ENCODE assay signal across 7 mouse cellular contexts in genomic region chr11:69395235-69395633, GRCm38 (mm10). TPM values are rescaled to one million over a fixed set of nuclear protein-coding genes. Genes with fewer than 3 reads are reported as not detected.
A peak's percentile ranks its signal among the peaks of the same experiment; 100 is the strongest.
DNase-seq lines count a peak whose midpoint lies in the region; ATAC-seq and TF ChIP-seq lines count a peak whose summit lies in the region.
"Not testable (repeated sequence)": the region's sequence is repeated elsewhere in the genome, so short reads cannot be mapped to it uniquely, and the experiment has no call there.

Gene Naa38 (plus strand): TSS chr11:69395487.
Gene Cyb5d1 (minus strand): TSS chr11:69395631.

- H3K9ac ChIP-seq in embryonic facial prominence, embryonic 14.5 days (ENCODE audit: low read depth, low read length), result peak within 1 kb of the TSS; percentile 85
- H3K9ac ChIP-seq in heart, adult 2 months (ENCODE audit: low read depth, low read length), result peak within 1 kb of the TSS; percentile 86
- H3K9ac ChIP-seq in limb, embryonic 13.5 days, result peak within 1 kb of the TSS; percentile 85
- peak within 1 kb of the TSS; percentile 73 for H3K9ac ChIP-seq in midbrain, embryonic 15.5 days

- H3K4me1 ChIP-seq in embryonic facial prominence, embryonic 14.5 days (ENCODE audit: control insufficient read depth, insufficient read depth, low read length), result peaks cover 18% of the 10 kb centered on the region
- H3K4me1 ChIP-seq in heart, adult 2 months (ENCODE audit: control insufficient read depth, insufficient read depth, low read length), result not testable (repeated sequence)
- H3K4me1 ChIP-seq in limb, embryonic 13.5 days, result peaks cover 44% of the 10 kb centered on the region
- peaks cover 20% of the 10 kb centered on the region for H3K4me1 ChIP-seq in midbrain, embryonic 15.5 days

- H3K27me3 ChIP-seq in embryonic facial prominence, embryonic 14.5 days (replicated peaks; ENCODE audit: control insufficient read depth, insufficient read depth, low read length); heart, adult 2 months (ENCODE audit: control insufficient read depth, insufficient read depth, low read length); limb, embryonic 13.5 days; midbrain, embryonic 15.5 days (replicated peaks): not testable (repeated sequence)

- H3K4me2 ChIP-seq in embryonic facial prominence, embryonic 14.5 days (ENCODE audit: low read depth, low read length), result peak within 1 kb of the TSS; percentile 61
- peak within 1 kb of the TSS; percentile 87 for H3K4me2 ChIP-seq in limb, embryonic 13.5 days (replicated peaks)
- H3K4me2 ChIP-seq in midbrain, embryonic 15.5 days, result peak within 1 kb of the TSS; percentile 63

- not testable (repeated sequence) for TF ChIP-seq CTCF in heart, adult 2 months (IDR thresholded peaks at IDR 0.05)

- TF ChIP-seq POLR2A in heart, adult 2 months (IDR thresholded peaks at IDR 0.05; ENCODE audit: insufficient read depth, low read depth, low read length), result peak; percentile 18; the same call in 1 of the 2 replicates

- peak; percentile 87 for DNase-seq in adrenal gland, postnatal 25 days
- DNase-seq in embryonic facial prominence, embryonic 14.5 days (ENCODE audit: low spot score), result peak; percentile 96
- DNase-seq in heart, adult 2 months, result peak; percentile 91 to 92
- DNase-seq in kidney, adult 8-10 months, result peak; percentile 93 to 94
- peak; percentile 78 to 85 for DNase-seq in spleen, adult 18-20 months

- not testable (repeated sequence) for H3K79me2 ChIP-seq in heart, adult 2 months (replicated peaks; ENCODE audit: control insufficient read depth, insufficient read depth, low read length)

- 0 out of 2 replicates have a peak, but pooled peaks have one; percentile 12 for TF ChIP-seq EP300 in heart, adult 2 months (IDR thresholded peaks at IDR 0.05; ENCODE audit: insufficient read depth, low read depth, low read length)

- H3K36me3 ChIP-seq in embryonic facial prominence, embryonic 14.5 days (ENCODE audit: control insufficient read depth, insufficient read depth, low read length), result peaks cover 20% of the 10 kb centered on the region
- H3K36me3 ChIP-seq in heart, adult 2 months (ENCODE audit: control insufficient read depth, insufficient read depth, low read length); midbrain, embryonic 15.5 days (replicated peaks): not testable (repeated sequence)
- H3K36me3 ChIP-seq in limb, embryonic 13.5 days, result peaks cover 14% of the 10 kb centered on the region

- not testable (repeated sequence) for H3K9me3 ChIP-seq in embryonic facial prominence, embryonic 14.5 days (ENCODE audit: control insufficient read depth, low read length); limb, embryonic 13.5 days; midbrain, embryonic 15.5 days

- H3K4me3 ChIP-seq in embryonic facial prominence, embryonic 14.5 days (ENCODE audit: low read depth, low read length), result peak within 1 kb of the TSS; percentile 55
- H3K4me3 ChIP-seq in heart, adult 2 months, result peak within 1 kb of the TSS; percentile 75
- H3K4me3 ChIP-seq in limb, embryonic 13.5 days, result peak within 1 kb of the TSS; percentile 66
- peak within 1 kb of the TSS; percentile 64 for H3K4me3 ChIP-seq in midbrain, embryonic 15.5 days

- H3K27ac ChIP-seq in embryonic facial prominence, embryonic 14.5 days (replicated peaks; ENCODE audit: low read depth, low read length), result peak within 1 kb of the TSS; percentile 94
- H3K27ac ChIP-seq in heart, adult 2 months, result peak within 1 kb of the TSS; percentile 100
- H3K27ac ChIP-seq in limb, embryonic 13.5 days, result peak within 1 kb of the TSS; percentile 96
- peak within 1 kb of the TSS; percentile 97 for H3K27ac ChIP-seq in midbrain, embryonic 15.5 days

- under 1% methylated on average over 16 of the region's 24 CpGs for WGBS in embryonic facial prominence, embryonic 14.5 days
- WGBS in heart, adult 2 months, result under 1% methylated on average over 21 of the region's 24 CpGs
- WGBS in limb, embryonic 13.5 days, result under 1% methylated on average over 24 of the region's 24 CpGs
- WGBS in midbrain, embryonic 15.5 days, result under 1% methylated on average over 24 of the region's 24 CpGs

- intact Hi-C loops in heart, adult 2 months (cut with DNase I), result loop anchor here (5.0 kb wide), 1 partner anchor 182 kb away; no protein-coding TSS in a partner anchor

- peak; percentile 80 for ATAC-seq in embryonic facial prominence, embryonic 14.5 days (ENCODE audit: low read depth)
- ATAC-seq in limb, embryonic 13.5 days (ENCODE audit: low FRiP score, low read depth), result peak; percentile 71
- ATAC-seq in midbrain, embryonic 15.5 days (replicated peaks), result peak; percentile 84

RNA-seq across cellular contexts. Expression of gene Naa38, which starts in this region (rescaled TPM):
- total RNA-seq in adrenal gland, postnatal 25 days (2021), result 127 and 149 TPM in 2 replicates
- 160 and 177 TPM in 2 replicates for polyA plus RNA-seq in embryonic facial prominence, embryonic 14.5 days (2014; fragmentation: Nextera tagmentation; extraction: Ambion mirVana)
- total RNA-seq in heart, adult 2 months (2021), result 100 to 1,000 TPM; 102 to 113 TPM
- polyA plus RNA-seq in heart, adult 2 months (2012; rRNA removed), result 128 and 145 TPM in 2 replicates
- polyA plus RNA-seq in limb, embryonic 13.5 days (2015; fragmentation: Nextera tagmentation; extraction: Ambion mirVana), result 127 and 137 TPM in 2 replicates
- 96.8 and 101 TPM in 2 replicates for polyA plus RNA-seq in midbrain, embryonic 15.5 days (2015; fragmentation: Nextera tagmentation; extraction: Ambion mirVana)

RNA-seq across cellular contexts. Expression of gene Cyb5d1, which starts in this region (rescaled TPM):
- 43.5 and 51.0 TPM in 2 replicates for total RNA-seq in adrenal gland, postnatal 25 days (2021)
- polyA plus RNA-seq in embryonic facial prominence, embryonic 14.5 days (2014; fragmentation: Nextera tagmentation; extraction: Ambion mirVana), result 23.8 and 24.2 TPM in 2 replicates
- 10 to 100 TPM; 27.9 to 32.1 TPM for total RNA-seq in heart, adult 2 months (2021)
- polyA plus RNA-seq in heart, adult 2 months (2012; rRNA removed), result 19.9 and 29.8 TPM in 2 replicates
- 35.6 and 38.1 TPM in 2 replicates for polyA plus RNA-seq in limb, embryonic 13.5 days (2015; fragmentation: Nextera tagmentation; extraction: Ambion mirVana)
- 32.7 and 33.5 TPM in 2 replicates for polyA plus RNA-seq in midbrain, embryonic 15.5 days (2015; fragmentation: Nextera tagmentation; extraction: Ambion mirVana)

Comparison
In these comparisons a context has a peak if more than half of its experiments do, and no peak if none do; other contexts are left out.
1. Peak in every context shown above with its lines: DNase-seq, ATAC-seq, H3K4me3 ChIP-seq and H3K27ac ChIP-seq.